Mouse (Mus musculus) effector memory CD4-positive, alpha-beta T cell, adult 5 months (primary cell): Measurements from ENCODE around the gene Wdhd1. TPM values are rescaled to one million over a fixed set of nuclear protein-coding genes. Genes with fewer than 3 reads are reported as not detected.

Experiments
- polyA plus RNA-seq: library from polyadenylated mRNA; unstranded; fragments of 100-300 nt; shearing (Covaris generic); gene quantifications from one replicate; pipeline ENCODE4 v1.2.1, GENCODE M21; 2017

Gene Wdhd1
- polyA plus RNA-seq, result 10.6 TPM

DNA sequence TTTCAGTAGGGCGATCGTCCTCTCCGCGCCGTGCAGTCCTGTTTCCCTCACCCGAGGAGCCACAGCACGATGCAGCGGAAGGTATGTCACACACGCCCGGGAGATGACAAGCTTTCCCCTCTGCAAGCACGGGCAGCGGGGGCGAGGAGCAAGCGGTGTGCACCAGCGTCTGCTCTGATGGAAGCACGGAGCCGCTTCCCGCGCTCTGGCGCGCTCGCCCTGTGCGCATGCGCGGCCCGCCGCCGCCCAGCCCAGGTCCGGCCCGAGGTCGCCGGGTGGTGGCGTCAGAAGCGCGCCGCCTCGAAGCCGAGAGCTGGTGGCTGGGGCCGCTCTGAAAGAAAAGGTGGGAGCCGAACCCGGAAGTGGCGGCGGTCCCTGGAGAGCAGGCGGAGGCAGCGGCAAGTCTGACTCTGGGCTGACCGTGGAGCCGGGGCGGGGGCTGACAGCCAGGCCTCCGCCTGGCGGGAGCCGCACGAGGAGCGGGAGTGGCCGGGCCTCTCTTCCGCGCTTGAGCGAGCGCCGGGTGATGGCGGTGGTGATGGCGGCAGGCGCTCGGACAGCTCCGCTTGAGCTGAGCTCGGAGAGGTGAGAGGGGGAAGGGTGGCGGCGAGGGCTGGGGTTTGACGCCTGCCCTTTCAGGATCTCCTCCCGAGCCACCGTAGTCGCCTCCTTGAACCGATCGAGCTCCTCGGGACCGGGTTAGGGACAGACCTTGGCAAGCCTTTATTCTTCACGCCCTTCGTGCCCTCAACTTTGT is at the start of gene Wdhd1, which contains the start of gene Socs4:
Gene Wdhd1, minus strand, starts transcription at position 221 of the 757 bp plus-strand sequence.
Gene Socs4, plus strand, starts transcription at position 295 of the 757 bp plus-strand sequence.

GRCm38 (mm10) chr14:47297785-47298407 is 21.2 kb upstream of the Wdhd1 start, which contains the start of gene Mapk1ip1l:
Gene Mapk1ip1l, plus strand, starts transcription at chr14:47298266.

Other genes with a start within 250 kb of the Wdhd1 start
- 128 TPM for gene Gch1, start 87.4 kb downstream of the Wdhd1 start, polyA plus RNA-seq
- 26.0 TPM for gene Socs4, start 74 bp upstream of the Wdhd1 start, polyA plus RNA-seq
- 92.2 TPM for gene Mapk1ip1l, start 21.4 kb upstream of the Wdhd1 start, polyA plus RNA-seq
- gene Lgals3, start 90.9 kb upstream of the Wdhd1 start, polyA plus RNA-seq, result 36.3 TPM
- 5.0 TPM for gene Dlgap5, start 141.6 kb upstream of the Wdhd1 start, polyA plus RNA-seq
- 73.8 TPM for gene Fbxo34, start 173.6 kb upstream of the Wdhd1 start, polyA plus RNA-seq